Mouse (Mus musculus): Measurements from ENCODE around the gene Ptch2. TPM values are rescaled to one million over a fixed set of nuclear protein-coding genes. Genes with fewer than 3 reads are reported as not detected.

Ptch2 gene
- total RNA-seq, 2 experiments from 2014 or later: 2.3 to 3.0 TPM

DNA sequence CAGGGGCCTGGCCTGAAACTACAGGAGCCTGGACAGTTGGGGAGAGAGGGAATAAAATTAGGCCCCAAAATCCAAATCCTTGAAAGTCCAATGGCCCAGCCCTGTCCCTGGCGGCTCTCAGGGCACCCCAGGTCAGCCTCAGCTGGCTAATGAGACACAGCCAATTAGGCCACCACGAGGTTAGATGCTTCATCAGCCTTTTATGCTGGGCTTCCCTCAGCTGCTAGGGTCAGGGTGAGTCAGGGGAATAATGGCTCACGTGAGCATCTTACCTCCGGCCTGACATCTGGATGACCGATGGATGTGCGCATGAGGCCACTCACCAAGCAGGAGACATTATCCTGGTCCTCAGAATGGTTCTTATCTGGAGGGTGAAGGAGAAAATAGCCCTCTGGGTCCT is 34.9 kb downstream of the Ptch2 start:
- DNase-seq: no peak

DNA sequence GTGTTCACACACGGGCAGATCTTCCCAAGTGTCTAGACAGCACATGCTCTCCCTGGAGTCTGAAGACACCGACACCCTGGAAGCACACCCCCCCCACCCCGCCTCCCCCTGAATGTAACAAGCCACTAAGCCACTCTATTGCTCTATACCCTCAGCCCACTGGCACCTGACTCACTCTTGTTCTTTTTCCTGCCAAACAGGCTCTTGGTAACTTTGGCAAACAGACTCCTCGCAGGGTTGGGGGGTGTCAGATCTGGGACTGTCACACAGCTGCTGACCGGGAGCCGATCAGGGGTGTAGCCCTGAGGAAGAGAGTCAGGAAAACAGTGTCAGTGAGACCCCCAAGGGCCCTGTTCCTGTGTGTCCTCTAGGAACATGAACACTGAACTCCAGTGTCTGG is 35.3 kb downstream of the Ptch2 start:
- no peak for DNase-seq

DNA sequence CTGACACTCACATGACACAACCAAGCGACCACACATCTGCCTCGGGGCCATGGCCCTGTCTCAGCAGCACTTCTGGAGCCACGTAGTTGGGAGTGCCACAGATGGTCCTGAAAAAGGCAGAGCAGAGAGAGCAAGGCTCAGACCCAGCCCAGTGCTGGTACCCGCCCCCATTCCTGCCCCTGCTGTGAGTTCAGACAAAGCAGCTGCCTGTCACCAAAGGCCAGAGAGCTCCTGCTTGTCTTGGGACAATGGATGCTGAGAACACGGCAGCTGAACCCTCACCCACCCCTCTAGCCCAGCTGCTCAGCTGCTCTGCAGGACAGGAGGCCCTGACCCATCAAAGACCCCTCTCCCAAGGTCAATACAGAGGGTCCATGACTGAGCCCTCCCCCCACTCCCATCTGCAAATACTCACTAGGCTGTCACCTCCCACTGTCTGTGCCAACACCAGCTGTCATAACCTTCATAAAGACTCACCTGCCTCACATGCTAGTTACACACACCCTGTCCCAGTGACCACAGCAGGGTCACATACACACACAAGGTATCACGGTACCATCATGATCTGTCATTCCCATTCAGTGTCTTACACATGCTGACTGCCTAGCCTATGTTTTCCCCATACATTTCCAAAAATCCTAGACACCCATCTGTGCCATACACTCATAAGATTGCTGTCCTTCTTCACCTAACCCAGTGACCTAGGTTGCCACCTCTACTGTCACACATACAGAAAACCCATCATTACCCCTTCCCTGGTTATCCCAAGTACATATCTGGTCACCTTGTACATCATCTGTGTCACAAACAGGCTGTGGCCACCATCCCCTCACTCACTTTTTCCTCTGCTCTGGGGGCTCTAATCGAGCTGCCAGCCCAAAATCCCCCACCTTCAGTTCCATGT is 36.3 kb downstream of the Ptch2 start:
- no peak for DNase-seq

- no peak for DNase-seq
Measured at GRCm38 (mm10) chr4:117132794-117133143, 36.9 kb downstream of the Ptch2 start.

DNA sequence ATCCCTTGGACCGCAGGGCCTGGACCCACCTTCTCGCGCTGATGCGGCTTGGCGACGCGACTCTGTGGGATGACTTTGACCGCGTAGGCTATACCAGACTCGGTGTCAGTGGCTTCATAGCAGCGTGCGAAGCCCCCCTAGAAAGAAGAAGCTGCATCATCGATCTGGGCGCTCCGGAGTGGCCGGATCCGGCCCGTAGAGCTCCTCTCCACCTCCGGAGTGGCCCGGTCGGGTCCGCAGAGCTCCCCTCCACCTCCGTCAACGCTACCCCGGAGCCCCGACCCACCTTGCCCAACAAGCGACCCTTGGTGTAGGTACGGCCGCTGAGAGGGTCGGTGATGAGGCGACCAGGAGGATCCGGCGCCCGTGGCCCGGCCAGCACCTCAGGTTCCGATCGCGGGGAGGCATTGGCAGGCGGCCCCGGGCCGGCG is 37.5 kb downstream of the Ptch2 start:
- peak in 1 of 2 experiments; percentile 30 for DNase-seq

- DNase-seq: peak; percentile 97 to 98
Measured at GRCm38 (mm10) chr4:117133817-117134600, 38.1 kb downstream of the Ptch2 start, which contains the start of gene Plk3. Gene Plk3 (minus strand): TSS chr4:117133963.

DNA sequence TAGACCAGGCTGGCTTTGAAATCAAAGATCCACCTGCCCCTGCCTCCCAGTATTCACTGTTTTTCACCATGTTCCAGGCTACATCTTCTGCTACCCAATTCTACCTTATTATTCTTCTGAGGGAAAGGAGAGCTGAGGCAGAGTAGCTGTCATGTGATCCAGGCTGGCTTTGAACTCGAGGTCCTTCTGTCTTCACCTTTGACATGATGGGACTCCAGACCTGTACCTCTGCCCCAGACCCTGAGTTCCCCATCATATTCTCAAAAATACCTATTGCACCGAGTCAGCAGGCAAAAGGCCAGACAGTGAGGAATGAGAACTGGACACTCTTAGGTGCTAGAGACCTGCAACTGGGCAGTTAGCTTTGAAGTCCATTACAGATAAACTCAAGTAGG is 38.7 kb downstream of the Ptch2 start:
- no peak for DNase-seq

- DNase-seq: no peak
Measured at GRCm38 (mm10) chr4:117136034-117136433, 40.2 kb downstream of the Ptch2 start.

GRCm38 (mm10) chr4:117138295-117139216 is 42.7 kb downstream of the Ptch2 start:
- no peak for DNase-seq

DNA sequence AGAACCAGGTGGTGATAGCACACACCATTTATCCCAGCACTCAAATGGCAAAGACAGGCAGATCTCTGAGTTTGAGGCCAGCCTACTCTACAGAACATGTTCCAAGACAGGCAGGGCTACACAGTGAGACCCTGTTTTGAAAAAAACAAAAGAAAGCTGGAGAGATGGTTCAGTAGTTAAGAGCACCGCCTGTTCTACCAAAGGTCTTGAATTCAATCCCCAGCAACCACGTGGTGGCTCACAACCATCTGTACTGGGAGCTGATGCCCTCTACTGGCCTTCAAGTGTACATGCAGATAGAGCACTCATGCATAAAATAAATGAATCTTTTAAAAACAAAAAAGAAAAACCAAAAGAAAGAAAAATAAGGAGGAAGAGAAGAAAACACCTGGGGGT is 43.3 kb downstream of the Ptch2 start:
- DNase-seq: no peak

GRCm38 (mm10) chr4:117140613-117141012 is 44.7 kb downstream of the Ptch2 start:
- no peak for DNase-seq

- DNase-seq: no peak
Measured at GRCm38 (mm10) chr4:117143023-117143422, 47.1 kb downstream of the Ptch2 start.

- DNase-seq: no peak
Measured at GRCm38 (mm10) chr4:117145248-117145647, 49.4 kb downstream of the Ptch2 start.

GRCm38 (mm10) chr4:117146176-117146575 is 50.3 kb downstream of the Ptch2 start:
- peak; percentile 69 to 70 for DNase-seq

- no peak for DNase-seq
Measured at GRCm38 (mm10) chr4:117148047-117148713, 52.3 kb downstream of the Ptch2 start.

DNA sequence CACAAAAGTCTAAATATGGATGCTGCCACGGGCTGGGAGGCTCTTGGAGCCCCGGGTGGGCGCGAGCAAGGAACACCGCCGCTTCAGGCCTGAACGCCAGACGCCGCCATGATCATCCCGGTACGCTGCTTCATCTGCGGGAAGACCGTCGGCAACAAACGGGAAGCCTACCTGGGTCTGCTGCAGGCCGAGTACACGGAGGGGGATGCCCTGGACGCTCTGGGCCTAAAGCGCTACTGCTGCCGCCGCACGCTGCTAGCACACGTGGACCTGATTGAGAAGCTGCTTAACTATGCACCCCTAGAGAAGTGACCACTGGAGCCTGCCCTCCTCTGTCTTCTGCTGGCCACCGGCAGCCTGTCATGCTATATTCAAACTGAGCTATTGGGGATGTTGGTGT is 52.9 kb downstream of the Ptch2 start:
- DNase-seq: no peak

GRCm38 (mm10) chr4:117149291-117150211 is 53.7 kb downstream of the Ptch2 start:
- DNase-seq: no peak

- DNase-seq: no peak
Measured at GRCm38 (mm10) chr4:117150212-117150733, 54.4 kb downstream of the Ptch2 start.

- no peak for DNase-seq
Measured at GRCm38 (mm10) chr4:117151416-117151815, 55.5 kb downstream of the Ptch2 start.

GRCm38 (mm10) chr4:117152714-117153113 is 56.8 kb downstream of the Ptch2 start:
- DNase-seq: no peak

Data from layer of hippocampus, postnatal 36 days (tissue).